Mouse (Mus musculus) R1 (cell line): ENCODE data around the gene Dag1.

Source experiments
- DNase-seq: peaks from one replicate; pipeline ENCODE4 v3.0.0-alpha.2; 2018; ENCODE audit warnings: low read depth, low spot score

Gene Dag1

GRCm38 (mm10) chr9:108263690-108264190 is at the start of gene Dag1:
Gene Dag1 (minus strand): TSS chr9:108263958.
- DNase-seq: peak; percentile 97

GRCm38 (mm10) chr9:108308141-108308540 is 44.4 kb upstream of the Dag1 start:
- no peak for DNase-seq

GRCm38 (mm10) chr9:108307021-108307807 is 43.5 kb upstream of the Dag1 start:
- DNase-seq: no peak

GRCm38 (mm10) chr9:108306571-108306980 is 42.8 kb upstream of the Dag1 start:
- peak; percentile 75 for DNase-seq

- DNase-seq: peak; percentile 100
Measured at GRCm38 (mm10) chr9:108305629-108306520, 42.1 kb upstream of the Dag1 start, which contains the start of the genes Rhoa and Tcta. Gene Rhoa (plus strand): TSS chr9:108306129. Gene Tcta (minus strand): TSS chr9:108306160.

- no peak for DNase-seq
Measured at GRCm38 (mm10) chr9:108305170-108305569, 41.4 kb upstream of the Dag1 start.

GRCm38 (mm10) chr9:108304716-108305115 is 41.0 kb upstream of the Dag1 start:
- DNase-seq: no peak

GRCm38 (mm10) chr9:108301853-108302252 is 38.1 kb upstream of the Dag1 start:
- peak; percentile 76 for DNase-seq

- peak; percentile 97 for DNase-seq
Measured at GRCm38 (mm10) chr9:108296453-108297355, 32.9 kb upstream of the Dag1 start, which contains the start of gene Amt. Gene Amt (plus strand): TSS chr9:108296853.

GRCm38 (mm10) chr9:108290773-108291172 is 27.0 kb upstream of the Dag1 start:
- no peak for DNase-seq

- peak; percentile 99 for DNase-seq
Measured at GRCm38 (mm10) chr9:108290016-108290750, 26.4 kb upstream of the Dag1 start, which contains the start of gene Nicn1. Gene Nicn1 (plus strand): TSS chr9:108290429.

GRCm38 (mm10) chr9:108289347-108289746 is 25.6 kb upstream of the Dag1 start:
- no peak for DNase-seq

GRCm38 (mm10) chr9:108287526-108288238 is 23.9 kb upstream of the Dag1 start:
- DNase-seq: peak; percentile 84

- DNase-seq: peak; percentile 86
Measured at GRCm38 (mm10) chr9:108284410-108284809, 20.7 kb upstream of the Dag1 start.

GRCm38 (mm10) chr9:108280071-108280828 is 16.5 kb upstream of the Dag1 start:
- no peak for DNase-seq

- DNase-seq: peak; percentile 85
Measured at GRCm38 (mm10) chr9:108278697-108279450, 15.1 kb upstream of the Dag1 start.

- no peak for DNase-seq
Measured at GRCm38 (mm10) chr9:108275331-108275659, 11.5 kb upstream of the Dag1 start.
